Mouse (Mus musculus) heart, adult 2 months (tissue): ENCODE results near the gene Fbxo42. TPM values are rescaled to one million over a fixed set of nuclear protein-coding genes. Genes with fewer than 3 reads are reported as not detected.
A peak's percentile ranks its signal among the peaks of the same experiment; 100 is the strongest.
"Not testable (repeated sequence)": the region's sequence is repeated elsewhere in the genome, so short reads cannot be mapped to it uniquely, and the experiment has no call there.

Experiments used
- DNase-seq, 2 experiments: peaks; one replicate each; pipeline ENCODE4 v3.0.0; 2021
- H3K27ac ChIP-seq: fragments of 200-600 bp; 2 replicates; pipeline ENCODE4 v1.8.1; 2022
- H3K27me3 ChIP-seq: fragments of 200-500 bp; 2 replicates; pipeline ENCODE4 v1.6.1; 2012; ENCODE audit warnings: mild to moderate bottlenecking, low read length, inconsistent platforms, mixed read lengths; ENCODE audit not compliant: control insufficient read depth, insufficient read depth
- H3K36me3 ChIP-seq: fragments of 200-500 bp; 2 replicates; pipeline ENCODE4 v1.6.1; 2012; ENCODE audit warnings: low read length, inconsistent platforms; ENCODE audit not compliant: control insufficient read depth, insufficient read depth
- H3K4me1 ChIP-seq: fragments of 200-500 bp; 2 replicates; pipeline ENCODE4 v1.6.1; 2011; ENCODE audit warnings: low read length; ENCODE audit not compliant: control insufficient read depth, insufficient read depth
- H3K4me3 ChIP-seq: fragments of 200-600 bp; 2 replicates; pipeline ENCODE4 v1.8.1; 2022
- H3K79me2 ChIP-seq: fragments of 200-500 bp; replicated peaks from 2 replicates; pipeline ENCODE4 v1.6.1; 2012; ENCODE audit warnings: mild to moderate bottlenecking, inconsistent platforms, low read length, moderate library complexity, mixed read lengths; ENCODE audit not compliant: control insufficient read depth, insufficient read depth
- H3K9ac ChIP-seq: fragments of 200-500 bp; 2 replicates; pipeline ENCODE4 v1.6.1; 2012; ENCODE audit warnings: low read depth, mild to moderate bottlenecking, control low read depth, inconsistent platforms, low read length, mixed read lengths
- CTCF ChIP-seq: fragments of 200-600 bp; IDR thresholded peaks from 2 replicates; pipeline ENCODE4 v1.8.1; 2022; ENCODE audit warnings: antibody characterized with exemption, mild to moderate bottlenecking, moderate library complexity
- EP300 ChIP-seq: fragments of 200-500 bp; IDR thresholded peaks from 2 replicates; pipeline ENCODE4 v1.6.1; 2011; ENCODE audit warnings: low read depth, low read length, control low read depth; ENCODE audit not compliant: insufficient read depth
- POLR2A ChIP-seq: fragments of 200-500 bp; IDR thresholded peaks from 2 replicates; pipeline ENCODE4 v1.6.1; 2011; ENCODE audit warnings: mild to moderate bottlenecking, low read depth, low read length, control low read depth; ENCODE audit not compliant: insufficient read depth
- WGBS: fragments of 180-500 bp; shearing (Covaris S2); methylation state at CpG from one replicate; pipeline ENCODE4 v1.1.7; 2018; 5-methylcytosine and 5-hydroxymethylcytosine counted together
- intact Hi-C: fragments of 180-260 bp; cut with DNase I; formaldehyde crosslinking; loops from one replicate; pipeline ENCODE4 v1.15.1; 2025
- polyA plus RNA-seq: library from polyadenylated mRNA; depleted of rRNA; stranded (reverse); fragments of >200 nt; gene quantifications from 2 replicates; pipeline ENCODE4 v1.2.3, GENCODE M21; 2012
- total RNA-seq, 2 experiments: library from RNA; stranded (reverse); gene quantifications; 2 replicates each; pipeline ENCODE4 v1.2.3; 2021

Gene Fbxo42
- total and polyA plus RNA-seq, 3 experiments, result 7.6 to 11.3 (median 9.0) TPM

DNA sequence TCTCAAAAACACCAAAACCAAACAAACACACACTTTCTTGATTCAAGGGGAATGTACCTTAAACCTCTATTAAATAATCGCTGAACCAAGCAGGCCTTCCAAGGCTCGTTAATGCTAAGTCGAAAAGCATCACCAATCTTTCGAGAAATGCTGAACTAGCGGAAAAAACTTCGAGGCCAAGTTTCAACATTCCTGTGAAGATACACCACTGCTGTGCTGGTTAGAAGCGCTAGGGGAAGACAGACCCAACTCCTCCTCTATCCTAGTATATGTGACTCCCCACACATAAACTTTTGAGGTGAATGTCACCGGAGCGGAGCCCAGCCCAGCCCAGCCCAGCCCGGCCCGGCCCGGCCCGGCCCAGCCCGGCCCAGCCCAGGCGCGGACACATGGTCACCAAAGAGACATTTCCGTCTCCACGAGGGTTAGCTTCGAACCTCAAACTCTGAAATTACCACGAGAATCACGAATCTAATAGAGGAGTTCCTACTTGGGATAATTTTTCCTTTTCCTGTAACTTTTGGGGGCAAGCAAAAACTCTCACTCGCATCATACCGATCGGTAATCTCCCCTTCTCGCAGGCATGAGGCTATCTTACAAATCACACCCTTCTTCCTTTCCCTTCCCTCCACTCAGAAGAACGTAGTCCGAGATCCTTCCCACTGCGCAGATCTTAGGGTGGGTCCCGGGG lies 9.1 kb upstream of the Fbxo42 start:
- intact Hi-C loops, result loop anchor here (2.0 to 10.0 kb wide), 3 partner anchors 60 to 656 kb away; partner anchors contain the start of genes Casp9, Dnajc16, Necap2 and Sdhb
- H3K27me3 ChIP-seq, result no peaks in the 10 kb centered on the region
- 0 out of 2 replicates have a peak, but pooled peaks have one; percentile 17 for TF ChIP-seq CTCF
- 0 out of 2 replicates have a peak, but pooled peaks have one; percentile 11 for TF ChIP-seq EP300
- TF ChIP-seq POLR2A, result no peak
- no peak for DNase-seq
- H3K4me3 ChIP-seq, result peak overlapping the region; percentile 61
- peak overlapping the region; percentile 90 for H3K9ac ChIP-seq
- peaks cover 9% of the 10 kb centered on the region for H3K79me2 ChIP-seq
- peaks cover 10% of the 10 kb centered on the region for H3K36me3 ChIP-seq
- peak overlapping the region; percentile 97 for H3K27ac ChIP-seq
- H3K4me1 ChIP-seq, result peaks cover 22% of the 10 kb centered on the region
- 2% methylated on average over 29 of the region's 29 CpGs for WGBS

DNA sequence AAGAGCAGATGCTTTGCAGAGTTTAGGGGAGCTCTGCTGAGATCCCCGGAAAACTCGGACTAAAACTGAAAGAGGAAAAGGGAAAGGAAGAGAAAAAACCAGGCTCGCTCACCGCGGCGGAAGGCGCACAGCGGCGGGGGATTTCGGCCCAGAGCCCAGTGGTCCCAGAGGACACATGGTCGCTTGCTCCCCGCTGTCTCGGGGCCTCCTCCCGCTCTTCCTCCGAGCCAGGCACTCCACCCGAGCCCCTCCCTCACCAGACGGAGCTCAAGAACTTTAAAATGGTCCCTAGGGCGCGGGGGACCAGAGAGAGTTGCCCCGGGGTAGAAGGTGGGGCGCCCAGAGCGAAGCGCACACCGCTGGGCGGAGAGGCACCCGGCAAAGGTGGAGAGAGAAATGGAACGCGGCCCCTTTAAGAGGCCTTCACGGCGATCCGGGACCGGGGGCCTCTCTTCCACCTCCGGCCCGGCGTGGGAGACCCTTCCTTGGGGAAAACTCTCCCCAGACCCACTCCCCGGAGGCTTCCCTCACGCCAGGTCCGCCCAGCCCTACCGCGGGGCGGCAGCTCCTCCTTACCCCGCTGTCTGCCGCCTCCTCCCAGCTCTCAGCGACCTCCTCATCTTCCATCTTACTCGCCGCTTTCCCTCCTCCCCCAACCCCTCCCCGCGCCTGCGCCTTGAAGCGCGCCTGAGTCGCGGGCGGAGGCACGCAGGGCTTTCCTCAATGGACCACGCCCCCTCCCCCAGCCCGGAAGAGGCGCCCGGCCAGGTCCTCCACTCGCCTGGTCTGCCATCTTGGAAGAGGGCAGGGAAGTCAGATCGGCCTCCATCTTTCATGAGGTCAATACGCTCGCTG lies 8.4 kb upstream of the Fbxo42 start, which contains the start of gene Szrd1:
Szrd1 (minus strand) TSS at position 660 of the 855 bp plus-strand sequence.
- intact Hi-C loops, result loop anchor here (2.0 to 10.0 kb wide), 3 partner anchors 61 to 655 kb away; partner anchors contain the start of genes Casp9, Dnajc16, Necap2 and Sdhb
- under 1% methylated on average over 63 of the region's 63 CpGs for WGBS

DNA sequence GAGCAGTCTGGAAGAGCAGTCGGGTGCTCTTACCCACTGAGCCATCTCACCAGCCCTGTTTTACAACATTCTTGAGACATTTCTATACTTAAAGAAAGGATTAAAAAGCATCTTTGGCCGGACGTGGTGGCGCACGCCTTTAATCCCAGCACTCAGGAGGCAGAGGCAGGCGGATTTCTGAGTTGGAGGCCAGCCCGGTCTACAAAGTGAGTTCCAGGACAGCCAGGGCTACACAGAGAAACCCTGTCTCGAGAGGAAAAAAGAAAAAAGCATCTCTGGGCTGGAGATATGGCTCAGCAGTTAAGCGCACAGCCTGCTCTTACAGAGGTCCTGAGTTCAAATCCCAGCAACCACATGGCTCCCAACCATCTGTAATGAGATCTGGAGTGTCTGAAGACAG lies 7.4 kb upstream of the Fbxo42 start:
- 85% methylated on average over 9 of the region's 9 CpGs for WGBS
- H3K27ac ChIP-seq, H3K79me2 ChIP-seq, H3K9ac ChIP-seq, DNase-seq, H3K4me3 ChIP-seq, H3K4me1 ChIP-seq, H3K36me3 ChIP-seq, H3K27me3 ChIP-seq: not testable (repeated sequence)
- intact Hi-C loops, result loop anchor here (5.0 to 10.0 kb wide), 2 partner anchors 62 to 426 kb away; no protein-coding TSS in a partner anchor

More for the DNA sequence above, 8.4 kb upstream of the Fbxo42 start, which contains the start of gene Szrd1:
- Histone ChIP-seq H3K9ac (peak within 1 kb of the TSS; percentile 90), H3K4me1 (peaks cover 18% of the 10 kb centered on the region), H3K27me3 (no peaks in the 10 kb centered on the region), H3K36me3 (peaks cover 6% of the 10 kb centered on the region), H3K79me2 (peaks cover 7% of the 10 kb centered on the region), H3K4me3 (peak within 1 kb of the TSS; percentile 61), H3K27ac (peak within 1 kb of the TSS; percentile 97)
- TF ChIP-seq CTCF, result no peak
- peak; percentile 80; the same call in 1 of the 2 replicates for TF ChIP-seq EP300
- TF ChIP-seq POLR2A, result peak; percentile 79
- DNase-seq, result peak; percentile 98 to 99

DNA sequence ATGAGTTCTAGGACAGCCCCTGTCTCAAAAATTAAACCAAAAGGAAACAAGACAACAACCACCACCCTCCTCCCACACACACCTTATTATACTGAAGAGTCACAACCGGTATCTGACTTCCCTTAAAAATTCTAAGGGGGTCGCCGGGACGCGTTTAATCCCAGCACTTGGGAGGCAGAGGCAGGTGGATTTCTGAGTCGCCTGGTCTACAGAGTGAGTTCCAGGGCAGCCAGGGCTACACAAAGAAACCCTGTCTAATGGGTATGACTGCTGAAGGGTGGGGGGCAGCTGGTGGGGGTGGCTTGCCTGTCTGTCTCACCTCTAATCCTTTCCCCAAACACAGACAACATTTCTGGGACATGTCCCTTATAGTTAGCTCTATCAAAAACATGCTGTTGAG lies 6.7 kb upstream of the Fbxo42 start:
- no peak overlapping the region for H3K9ac ChIP-seq

DNA sequence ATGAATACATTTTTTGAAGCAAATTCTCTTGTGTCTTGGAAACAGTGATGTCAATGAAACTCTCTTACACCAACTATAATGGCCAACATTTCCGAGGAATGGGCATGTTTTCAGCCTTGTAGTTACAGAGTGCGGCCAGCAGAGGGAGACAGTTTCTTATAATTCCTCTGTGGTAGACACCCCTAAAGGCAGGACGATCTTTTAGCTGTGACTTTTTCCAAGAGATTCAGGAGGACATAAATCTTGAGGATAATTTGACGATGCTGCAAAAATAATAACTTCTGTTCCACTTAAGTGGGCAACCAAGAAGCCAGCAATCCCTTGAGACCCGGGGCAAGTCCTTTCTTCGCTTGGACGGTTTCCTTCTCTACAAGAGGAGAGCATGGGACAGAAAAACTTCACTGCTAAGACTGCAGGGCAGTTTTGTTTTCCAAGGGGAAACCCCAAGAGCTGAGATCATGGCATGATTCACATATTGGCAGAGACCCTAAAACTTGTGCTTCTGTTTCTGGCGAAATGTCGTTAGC lies 5.4 kb upstream of the Fbxo42 start:
- 7% methylated on average over 9 of the region's 9 CpGs for WGBS
- Histone ChIP-seq H3K4me3 (peak overlapping the region; percentile 26), H3K27ac (peak overlapping the region; percentile 53)

More for the DNA sequence above, 6.7 kb upstream of the Fbxo42 start:
- DNase-seq, result no peak
- intact Hi-C loops, result loop anchor here (5.0 to 10.0 kb wide), 2 partner anchors 61 to 426 kb away; no protein-coding TSS in a partner anchor
- 72% methylated on average over 6 of the region's 6 CpGs for WGBS
- no peak for TF ChIP-seq EP300
- TF ChIP-seq POLR2A, result no peak
- no peak for TF ChIP-seq CTCF
- Histone ChIP-seq H3K79me2 (peaks cover 7% of the 10 kb centered on the region), H3K4me1 (peaks cover 9% of the 10 kb centered on the region), H3K27ac (no peak overlapping the region), H3K27me3 (no peaks in the 10 kb centered on the region), H3K36me3 (peaks cover 4% of the 10 kb centered on the region; the same call in 1 of the 2 replicates), H3K4me3 (no peak overlapping the region)

DNA sequence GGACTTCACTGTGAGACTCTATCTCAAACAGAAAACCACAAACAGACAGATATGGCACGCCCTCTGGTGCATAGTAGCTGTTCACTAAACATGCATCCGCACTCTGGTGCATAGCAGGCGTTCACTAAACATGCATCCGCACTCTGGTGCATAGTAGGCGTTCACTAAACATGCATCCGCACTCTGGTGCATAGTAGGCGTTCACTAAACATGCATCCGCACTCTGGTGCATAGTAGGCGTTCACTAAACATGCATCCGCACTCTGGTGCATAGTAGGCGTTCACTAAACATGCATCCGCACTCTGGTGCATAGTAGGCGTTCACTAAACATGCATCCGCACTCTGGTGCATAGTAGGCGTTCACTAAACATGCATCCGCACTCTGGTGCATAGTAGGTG lies 2.6 kb upstream of the Fbxo42 start:
- not testable (repeated sequence) for H3K4me1 ChIP-seq, H3K27ac ChIP-seq, H3K27me3 ChIP-seq, H3K36me3 ChIP-seq, H3K79me2 ChIP-seq, H3K9ac ChIP-seq, H3K4me3 ChIP-seq, DNase-seq
- intact Hi-C loops, result loop anchor here (10.0 kb wide), 1 partner anchor 430 kb away; no protein-coding TSS in a partner anchor
- 93% methylated on average over 12 of the region's 16 CpGs for WGBS

More for the DNA sequence above, 5.4 kb upstream of the Fbxo42 start:
- peak; percentile 78 to 82 for DNase-seq
- H3K9ac ChIP-seq, result peak overlapping the region; percentile 53
- H3K27me3 ChIP-seq, result no peaks in the 10 kb centered on the region
- peaks cover 2% of the 10 kb centered on the region; the same call in 1 of the 2 replicates for H3K36me3 ChIP-seq
- intact Hi-C loops, result loop anchor here (1.0 to 10.0 kb wide), 3 partner anchors 60 to 428 kb away; no protein-coding TSS in a partner anchor
- TF ChIP-seq POLR2A (no peak), EP300 (no peak), CTCF (no peak; the same call in none of the 2 replicates)
- H3K79me2 ChIP-seq, result peaks cover 4% of the 10 kb centered on the region
- H3K4me1 ChIP-seq, result peaks cover 4% of the 10 kb centered on the region
